Mouse (Mus musculus): ENCODE data around the gene Hipk3.

The Hipk3 gene

GRCm38 (mm10) chr2:104410963-104411545 lies 83.2 kb downstream of the Hipk3 start, which contains the start of gene D430041D05Rik:
Gene D430041D05Rik, minus strand, starts transcription at chr2:104411013.
- no peak for DNase-seq

GRCm38 (mm10) chr2:104409851-104410821 lies 84.1 kb downstream of the Hipk3 start:
- no peak for DNase-seq

GRCm38 (mm10) chr2:104408351-104408750 lies 85.9 kb downstream of the Hipk3 start:
- DNase-seq: no peak

- no peak for DNase-seq
These were observed 86.3 kb downstream of the Hipk3 start for GRCm38 (mm10) chr2:104407913-104408312.

GRCm38 (mm10) chr2:104404036-104404435 lies 90.2 kb downstream of the Hipk3 start:
- no peak for DNase-seq

- no peak for DNase-seq
These were observed 95.5 kb downstream of the Hipk3 start for GRCm38 (mm10) chr2:104398651-104399290.

GRCm38 (mm10) chr2:104395961-104396360 lies 98.3 kb downstream of the Hipk3 start:
- DNase-seq: no peak

- no peak for DNase-seq
These were observed 99.5 kb downstream of the Hipk3 start for GRCm38 (mm10) chr2:104394769-104395168.

GRCm38 (mm10) chr2:104392700-104393312 lies 101.4 kb downstream of the Hipk3 start:
- no peak for DNase-seq

- no peak for DNase-seq
These were observed 105.0 kb downstream of the Hipk3 start for GRCm38 (mm10) chr2:104389231-104389630.

- DNase-seq: no peak
These were observed 108.3 kb downstream of the Hipk3 start for GRCm38 (mm10) chr2:104385941-104386340.

- no peak for DNase-seq
These were observed 110.7 kb downstream of the Hipk3 start for GRCm38 (mm10) chr2:104383589-104383988.

GRCm38 (mm10) chr2:104382813-104383212 lies 111.4 kb downstream of the Hipk3 start:
- DNase-seq: no peak

- DNase-seq: no peak
These were observed 114.9 kb downstream of the Hipk3 start for GRCm38 (mm10) chr2:104379304-104379703.

- no peak for DNase-seq
These were observed 115.5 kb downstream of the Hipk3 start for GRCm38 (mm10) chr2:104378791-104379190.

GRCm38 (mm10) chr2:104377990-104378389 lies 116.3 kb downstream of the Hipk3 start:
- DNase-seq: no peak

All from spleen, adult 18-20 months (tissue).